Mouse (Mus musculus) lung, adult 2 months (tissue): ENCODE measurements around the gene Tenm3.

Source experiments
- CTCF ChIP-seq: fragments of 200-500 bp; IDR thresholded peaks from 2 replicates; pipeline ENCODE4 v1.5.1; 2011; ENCODE audit warnings: mild to moderate bottlenecking, low read length, control low read depth; ENCODE audit not compliant: insufficient read depth
- POLR2A ChIP-seq: fragments of 200-500 bp; IDR thresholded peaks from 2 replicates; pipeline ENCODE4 v1.6.1; 2011; ENCODE audit warnings: low read depth, mild to moderate bottlenecking, control low read depth, low read length, borderline replicate concordance; ENCODE audit errors: extremely low read depth

DNA sequence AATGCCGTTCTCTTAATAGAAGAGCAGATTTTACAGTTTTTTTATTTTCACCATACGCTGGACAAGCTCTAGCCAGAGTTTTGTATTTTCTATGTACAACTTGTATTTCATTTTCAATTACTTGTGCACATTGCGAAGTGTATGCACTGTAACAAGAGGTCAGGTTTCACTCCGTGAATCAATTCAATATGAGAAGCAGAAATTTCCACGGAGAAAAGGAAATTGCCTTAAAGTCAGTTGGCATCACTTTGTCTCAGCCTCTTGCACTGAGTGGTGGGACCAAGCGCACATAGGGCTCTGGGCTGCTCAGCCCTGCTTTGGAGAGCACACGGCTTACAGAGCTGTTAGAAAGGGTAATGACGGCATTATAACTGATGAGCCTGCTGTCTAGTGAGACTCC is 41.5 kb downstream of the Tenm3 start:
- TF ChIP-seq CTCF, result no peak
- TF ChIP-seq POLR2A, result no peak
